Mouse (Mus musculus) right cerebral cortex, adult 2 months (tissue): Measurements from ENCODE around the gene Tmem50a.

ENCODE experiments used
- DNase-seq, 2 experiments: peaks; one replicate each; pipeline ENCODE4 v3.0.0; 2021 to 2022; ENCODE audit warnings: low spot score in 2 of 2

The Tmem50a gene

DNA sequence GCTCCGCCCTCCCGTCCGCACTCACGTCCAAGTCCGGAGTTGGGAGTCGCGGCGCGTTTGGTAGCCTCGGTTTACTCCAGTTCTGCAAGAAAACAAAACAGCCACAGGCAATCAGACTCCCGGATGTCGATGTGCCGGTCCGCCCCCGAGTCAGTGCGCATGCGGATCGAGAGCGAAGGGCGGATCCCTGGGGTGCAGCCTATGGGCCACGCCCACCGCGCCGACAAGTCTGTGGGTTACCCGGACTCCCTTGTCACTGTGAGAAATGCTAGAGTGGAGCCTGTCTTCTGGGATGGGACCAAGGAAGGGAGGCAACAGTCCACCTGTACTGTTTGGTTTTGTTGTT lies at the start of gene Tmem50a:
Gene Tmem50a (minus strand): TSS at position 161 of the 346 bp plus-strand sequence.
- peak; percentile 89 to 91 for DNase-seq

- no peak for DNase-seq
Measured at GRCm38 (mm10) chr4:134963021-134963776, 48.4 kb upstream of the Tmem50a start.

- peak; percentile 47 to 72 for DNase-seq
Measured at GRCm38 (mm10) chr4:134956328-134956727, 41.5 kb upstream of the Tmem50a start.

GRCm38 (mm10) chr4:134955845-134956244 lies 41.0 kb upstream of the Tmem50a start:
- no peak for DNase-seq

GRCm38 (mm10) chr4:134955196-134955595 lies 40.4 kb upstream of the Tmem50a start:
- DNase-seq, result no peak

DNA sequence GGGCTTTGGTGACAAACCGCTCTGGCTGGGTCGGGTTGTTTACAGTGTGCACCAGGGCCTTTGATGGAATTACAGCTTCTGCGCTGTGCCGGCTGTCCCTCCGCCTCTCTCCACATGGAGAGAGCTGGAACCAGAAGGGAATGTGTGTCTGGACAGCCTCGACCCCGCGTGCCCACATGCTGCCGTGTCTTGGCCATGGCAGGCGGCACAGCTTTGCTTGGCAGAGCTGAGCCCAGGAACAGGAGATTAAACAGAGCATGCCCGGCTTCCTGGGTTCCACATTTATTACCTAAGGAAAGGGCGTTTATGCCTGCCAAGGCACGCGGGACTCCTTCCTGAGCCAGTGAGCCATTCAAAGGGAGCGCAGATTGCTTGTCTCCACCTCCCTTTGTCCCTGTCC lies 39.6 kb upstream of the Tmem50a start:
- DNase-seq, result no peak

GRCm38 (mm10) chr4:134950518-134951091 lies 35.8 kb upstream of the Tmem50a start:
- no peak for DNase-seq

DNA sequence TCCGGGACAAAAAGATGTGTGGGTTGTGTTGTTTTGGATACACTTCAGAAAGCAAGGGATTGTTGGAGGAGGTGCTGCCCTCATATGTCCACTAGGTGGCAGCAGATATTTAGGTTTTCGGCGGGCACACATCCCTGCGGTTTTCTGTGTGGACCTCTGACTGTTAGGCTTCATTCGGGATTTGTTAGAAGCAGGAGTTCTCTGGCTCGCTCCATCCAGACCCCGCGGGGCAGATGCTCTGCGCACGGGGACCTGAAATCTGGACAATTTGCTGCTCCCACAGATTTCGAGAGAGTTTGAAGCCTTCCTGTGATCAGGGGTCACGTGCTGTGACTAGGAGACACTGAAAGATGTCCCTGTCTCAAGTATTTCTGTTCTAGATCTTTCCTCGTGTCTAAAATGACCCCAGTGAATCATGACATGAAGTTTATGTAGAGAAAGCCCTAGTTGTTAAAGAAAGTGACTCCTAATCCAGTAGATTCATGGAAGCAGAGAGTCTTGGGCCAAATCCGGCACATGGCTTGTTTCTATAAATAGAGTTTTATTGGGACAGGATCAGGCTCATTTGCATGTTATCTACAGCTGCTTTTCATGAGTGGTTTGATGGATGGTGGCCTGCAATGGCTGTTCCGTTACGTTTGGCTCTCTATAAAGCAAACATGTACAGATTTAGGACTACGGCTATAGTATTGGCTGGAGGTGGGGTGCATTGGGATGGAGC lies 31.4 kb upstream of the Tmem50a start:
- DNase-seq, result peak; percentile 75 to 84

DNA sequence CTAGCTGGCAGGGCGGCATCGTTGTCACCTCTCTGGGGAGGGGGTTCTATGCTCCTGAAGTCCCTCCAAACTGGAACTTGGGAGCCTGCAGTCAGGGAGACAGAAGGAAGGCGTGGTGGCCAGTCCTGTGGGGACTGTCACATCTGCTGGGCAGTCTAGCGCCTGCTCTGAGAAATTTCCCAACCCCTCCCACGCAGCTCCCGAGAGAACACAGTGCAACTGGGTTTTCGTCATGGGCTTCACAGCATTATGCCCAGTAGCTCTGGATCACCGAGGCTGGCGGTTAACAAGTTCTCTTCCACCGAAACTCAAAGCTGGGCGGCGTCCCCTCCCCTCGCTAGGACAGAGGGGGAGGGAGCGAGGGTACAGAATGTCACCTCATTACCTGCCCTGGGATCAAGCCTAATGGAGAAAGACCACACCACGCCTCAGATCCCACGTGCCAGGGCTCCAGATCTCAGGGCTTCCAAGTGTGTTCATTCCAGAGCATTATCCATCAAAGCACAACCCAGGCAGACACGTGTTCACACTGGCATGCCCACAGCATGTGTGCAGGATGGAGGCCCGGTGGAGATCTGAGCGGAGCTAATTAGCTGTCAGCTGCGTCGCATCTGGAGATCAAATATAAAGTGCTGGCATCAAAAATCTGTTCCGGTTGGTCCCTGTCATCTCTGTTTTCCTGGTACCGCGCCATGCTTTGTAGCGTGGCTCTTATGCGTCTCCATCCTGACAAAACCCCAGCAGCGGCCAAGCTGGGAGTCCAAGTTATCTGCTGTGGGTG lies 29.1 kb upstream of the Tmem50a start:
- peak; percentile 63 to 65 for DNase-seq

GRCm38 (mm10) chr4:134939900-134940299 lies 25.1 kb upstream of the Tmem50a start:
- DNase-seq, result no peak

DNA sequence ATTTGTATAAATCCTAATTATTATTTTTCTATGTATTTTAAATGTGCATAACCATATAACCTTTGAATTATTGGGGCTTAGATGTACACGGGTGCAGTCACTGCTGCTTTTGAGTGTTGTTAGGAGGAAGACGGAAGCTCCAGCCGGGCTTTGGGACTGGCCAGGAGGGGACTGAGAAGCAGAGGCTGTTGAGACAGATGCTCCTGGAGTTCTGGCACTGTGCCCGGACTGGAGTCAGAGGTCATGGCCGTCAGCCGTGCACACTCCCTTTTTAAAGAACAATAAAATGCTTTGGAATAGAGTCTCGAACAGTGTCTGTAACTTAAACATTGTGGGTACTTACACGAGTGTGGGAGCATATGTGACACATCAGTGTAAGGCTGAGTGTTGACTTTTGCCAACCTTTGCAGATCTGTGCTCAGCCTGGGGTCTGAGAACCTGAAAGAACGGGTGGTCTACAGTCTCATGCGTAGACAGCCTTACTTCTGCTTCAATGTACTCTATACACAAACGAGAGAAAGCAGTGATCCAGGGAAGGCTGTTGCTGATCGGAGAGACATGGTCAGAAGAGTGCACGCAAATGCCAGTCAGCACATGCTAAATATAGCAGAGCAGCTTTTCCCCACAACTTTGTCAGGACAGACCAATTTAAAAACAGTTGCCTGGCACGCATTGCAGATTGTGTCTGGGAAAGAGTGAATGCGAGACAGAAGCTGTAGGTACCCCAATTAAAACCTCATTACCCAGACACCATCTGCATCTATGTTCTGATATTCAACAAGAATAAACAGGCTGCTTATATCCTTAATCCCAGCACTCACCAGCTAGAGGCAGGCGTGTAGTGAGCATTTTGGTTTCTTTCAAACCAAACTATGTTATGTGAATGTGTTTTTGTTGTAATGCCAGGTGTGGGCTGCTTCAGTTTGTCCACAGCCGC lies 22.7 kb upstream of the Tmem50a start:
- no peak for DNase-seq

- peak; percentile 94 to 95 for DNase-seq
Measured at GRCm38 (mm10) chr4:134930684-134931481, 16.1 kb upstream of the Tmem50a start, which contains the start of gene Syf2. Syf2 (plus strand) TSS chr4:134930898.

- DNase-seq, result no peak
Measured at GRCm38 (mm10) chr4:134930190-134930589, 15.4 kb upstream of the Tmem50a start.

DNA sequence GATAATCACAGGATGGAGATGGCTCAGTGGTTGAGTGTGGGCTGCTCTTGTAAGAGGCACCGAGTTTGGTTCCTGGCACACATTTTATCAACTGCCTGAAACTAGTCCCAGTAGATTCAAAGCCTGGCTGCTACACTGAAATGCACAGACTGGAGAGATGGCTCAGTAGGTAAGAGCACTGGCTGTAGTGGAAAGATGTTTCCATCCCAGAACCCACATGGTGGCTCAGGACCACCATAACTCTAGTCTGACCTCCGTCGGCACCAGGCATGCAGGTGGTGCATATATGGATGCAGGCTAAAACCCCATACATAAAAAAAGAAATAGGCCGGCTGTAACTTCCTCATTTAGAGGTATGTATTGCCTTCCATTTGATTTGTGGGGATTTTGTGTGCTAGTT lies 14.7 kb upstream of the Tmem50a start:
- DNase-seq, result no peak

- DNase-seq, result no peak
Measured at GRCm38 (mm10) chr4:134928464-134928836, 13.6 kb upstream of the Tmem50a start.

- no peak for DNase-seq
Measured at GRCm38 (mm10) chr4:134927815-134928463, 13.1 kb upstream of the Tmem50a start.

GRCm38 (mm10) chr4:134925206-134925605 lies 10.4 kb upstream of the Tmem50a start:
- DNase-seq, result no peak

DNA sequence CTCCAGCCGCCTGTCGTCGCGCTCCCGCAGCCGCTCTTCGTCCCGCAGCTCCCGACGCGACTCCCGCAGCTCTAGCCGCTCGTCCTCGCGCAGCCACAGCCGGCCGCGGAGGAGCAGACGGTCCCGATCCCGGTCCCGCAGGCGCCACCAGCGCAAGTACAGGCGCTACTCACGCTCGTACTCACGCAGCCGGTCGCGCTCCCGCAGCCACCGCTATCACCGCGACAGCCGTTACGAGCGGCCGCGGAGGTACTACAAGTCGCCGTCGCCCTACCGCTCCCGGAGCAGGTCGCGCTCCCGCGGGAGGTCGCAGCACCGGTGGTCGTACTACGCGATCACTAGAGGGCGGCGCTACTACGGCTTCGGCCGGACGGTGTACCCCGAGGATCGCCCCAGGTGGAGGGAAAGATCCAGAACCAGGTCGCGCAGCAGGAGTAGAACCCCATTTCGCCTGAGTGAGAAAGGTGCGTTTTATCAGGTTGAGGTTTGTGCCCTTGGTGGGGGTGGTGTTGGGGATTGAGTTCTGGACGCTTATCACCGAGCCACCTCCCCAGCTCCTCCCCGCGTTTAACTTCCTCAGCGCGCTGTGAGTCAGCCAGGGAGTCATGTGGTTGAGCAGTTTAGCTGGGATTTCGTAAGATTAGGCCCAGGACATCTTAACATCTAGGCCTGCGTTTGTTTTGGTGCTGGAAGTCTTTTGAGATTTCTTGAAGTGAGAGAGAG lies 9.4 kb upstream of the Tmem50a start:
- DNase-seq, result peak; percentile 45 to 52
